Mouse (Mus musculus): ENCODE data around the gene Asic1.
"Not testable (repeated sequence)": the region's sequence is repeated elsewhere in the genome, so short reads cannot be mapped to it uniquely, and the experiment has no call there.

Asic1 gene

GRCm38 (mm10) chr15:99664600-99665451 lies 5.3 kb upstream of the Asic1 start:
- peak; percentile 52 for DNase-seq

- DNase-seq = no peak
Measured at GRCm38 (mm10) chr15:99667544-99667943, 2.6 kb upstream of the Asic1 start.

- DNase-seq = peak; percentile 88
Measured at GRCm38 (mm10) chr15:99668881-99669280, 1.3 kb upstream of the Asic1 start.

- no peak for DNase-seq
Measured at GRCm38 (mm10) chr15:99669392-99669791, 776 bp upstream of the Asic1 start.

GRCm38 (mm10) chr15:99670964-99671670 lies 949 bp downstream of the Asic1 start:
- no peak for DNase-seq

GRCm38 (mm10) chr15:99671783-99672182 lies 1.6 kb downstream of the Asic1 start:
- no peak for DNase-seq

- DNase-seq = no peak
Measured at GRCm38 (mm10) chr15:99674866-99675265, 4.7 kb downstream of the Asic1 start.

GRCm38 (mm10) chr15:99677089-99677488 lies 6.9 kb downstream of the Asic1 start:
- DNase-seq = no peak

GRCm38 (mm10) chr15:99678063-99678800 lies 8.1 kb downstream of the Asic1 start:
- DNase-seq = no peak

GRCm38 (mm10) chr15:99679008-99679407 lies 8.8 kb downstream of the Asic1 start:
- no peak for DNase-seq

GRCm38 (mm10) chr15:99682880-99683279 lies 12.7 kb downstream of the Asic1 start:
- DNase-seq = no peak

- DNase-seq = no peak
Measured at GRCm38 (mm10) chr15:99684156-99684555, 14.0 kb downstream of the Asic1 start.

GRCm38 (mm10) chr15:99688712-99689111 lies 18.5 kb downstream of the Asic1 start:
- DNase-seq = peak; percentile 72

- DNase-seq = no peak
Measured at GRCm38 (mm10) chr15:99690924-99691323, 20.8 kb downstream of the Asic1 start.

- DNase-seq = no peak
Measured at GRCm38 (mm10) chr15:99691976-99692375, 21.8 kb downstream of the Asic1 start.

GRCm38 (mm10) chr15:99697309-99697708 lies 27.1 kb downstream of the Asic1 start:
- DNase-seq = peak; percentile 45

- no peak for DNase-seq
Measured at GRCm38 (mm10) chr15:99698533-99699085, 28.4 kb downstream of the Asic1 start.

GRCm38 (mm10) chr15:99699715-99700114 lies 29.5 kb downstream of the Asic1 start:
- no peak for DNase-seq

GRCm38 (mm10) chr15:99700219-99701106 lies 30.3 kb downstream of the Asic1 start:
- DNase-seq = no peak

GRCm38 (mm10) chr15:99701640-99701998 lies 31.5 kb downstream of the Asic1 start:
- not testable (repeated sequence) for DNase-seq

GRCm38 (mm10) chr15:99701999-99702900 lies 32.1 kb downstream of the Asic1 start, which contains the start of gene Smarcd1:
Gene Smarcd1 (plus strand): TSS chr15:99702129.
- DNase-seq = peak; percentile 97
